Mouse (Mus musculus) spleen, adult 2 months (tissue): ENCODE measurements around the gene Bmp5. TPM values are rescaled to one million over a fixed set of nuclear protein-coding genes. Genes with fewer than 3 reads are reported as not detected.

Experiments used
- DNase-seq, 2 experiments: peaks; one replicate each; pipeline versions ENCODE4 v3.0.0 to v3.0.0-alpha.2; 2012 to 2021; ENCODE audit warnings: low spot score in 2 of 2, low read depth in 1 of 2
- H3K27ac ChIP-seq: fragments of 200-500 bp; 2 replicates; pipeline ENCODE4 v1.5.1; 2012; ENCODE audit warnings: low read length, inconsistent platforms; ENCODE audit not compliant: insufficient read depth
- H3K27me3 ChIP-seq: fragments of 200-500 bp; 2 replicates; pipeline ENCODE4 v1.6.1; 2012; ENCODE audit warnings: mild to moderate bottlenecking, moderate library complexity, low read length, inconsistent platforms; ENCODE audit not compliant: control insufficient read depth, insufficient read depth
- H3K36me3 ChIP-seq: fragments of 200-500 bp; 2 replicates; pipeline ENCODE4 v1.6.1; 2012; ENCODE audit warnings: mild to moderate bottlenecking, low read length, inconsistent platforms; ENCODE audit not compliant: control insufficient read depth, insufficient read depth
- H3K4me1 ChIP-seq: fragments of 200-500 bp; 2 replicates; pipeline ENCODE4 v1.6.1; 2011; ENCODE audit warnings: inconsistent platforms; ENCODE audit not compliant: control insufficient read depth, insufficient read depth, insufficient read length
- H3K4me3 ChIP-seq: fragments of 200-500 bp; 2 replicates; pipeline ENCODE4 v1.5.1; 2011; ENCODE audit warnings: mild to moderate bottlenecking, inconsistent platforms; ENCODE audit not compliant: insufficient read depth, insufficient read length; ENCODE audit errors: extremely low read depth
- CTCF ChIP-seq: fragments of 200-500 bp; IDR thresholded peaks from 2 replicates; pipeline ENCODE4 v1.5.1; 2011; ENCODE audit warnings: mild to moderate bottlenecking, inconsistent platforms; ENCODE audit not compliant: insufficient read depth, insufficient read length, insufficient replicate concordance; ENCODE audit errors: extremely low read depth
- POLR2A ChIP-seq: fragments of 200-500 bp; IDR thresholded peaks from 2 replicates; pipeline ENCODE4 v1.6.1; 2011; ENCODE audit warnings: low read depth, low read length, inconsistent platforms
- WGBS: fragments of 180-500 bp; shearing (Covaris S2); methylation state at CpG from one replicate; pipeline ENCODE4 v1.1.7; 2018; 5-methylcytosine and 5-hydroxymethylcytosine counted together
- polyA plus RNA-seq: library from polyadenylated mRNA; depleted of rRNA; stranded (reverse); fragments of >200 nt; gene quantifications from 2 replicates; pipeline ENCODE4 v1.2.3, GENCODE M21; 2012; rRNA removed

Gene Bmp5
- polyA plus RNA-seq, 1 experiment = not detected

GRCm38 (mm10) chr9:75944663-75945062, 169.5 kb downstream of the Bmp5 start:
- TF ChIP-seq POLR2A = no peak
- TF ChIP-seq CTCF = no peak
- no peaks in the 10 kb centered on the region for H3K4me1 ChIP-seq
- no peak for DNase-seq
- H3K27me3 ChIP-seq = no peaks in the 10 kb centered on the region
- H3K4me3 ChIP-seq = no peak overlapping the region
- H3K36me3 ChIP-seq = no peaks in the 10 kb centered on the region
- no peak overlapping the region for H3K27ac ChIP-seq
- WGBS = 80% methylated on average over 3 of the region's 3 CpGs

Other genes with a start within 250 kb of the Bmp5 start
- gene Tmod3, start 215.7 kb upstream of the Bmp5 start, polyA plus RNA-seq = 24.0 and 28.4 TPM in 2 replicates
- gene Tmod2, start 164.0 kb upstream of the Bmp5 start, polyA plus RNA-seq = 0.19 and 0.32 TPM in 2 replicates
- 6.6 and 12.1 TPM in 2 replicates for gene Lysmd2, start 149.6 kb upstream of the Bmp5 start, polyA plus RNA-seq
- gene Scg3, start 91.3 kb upstream of the Bmp5 start, polyA plus RNA-seq = not detected in 2 replicates
- 0.05 and 0.14 TPM in 2 replicates for gene Hmgcll1, start 239.5 kb downstream of the Bmp5 start, polyA plus RNA-seq